Mouse (Mus musculus) CH12.LX (cell line): ENCODE data around the gene Dlg2. TPM values are rescaled to one million over a fixed set of nuclear protein-coding genes. Genes with fewer than 3 reads are reported as not detected.

Experiments
- DNase-seq: peaks from one replicate; pipeline ENCODE4 v3.0.0-alpha.2; 2013; ENCODE audit errors: extremely low read depth
- H3K27ac ChIP-seq: 2 replicates; pipeline ENCODE4 v1.5.1; 2012; ENCODE audit warnings: low read depth, mild to moderate bottlenecking, control low read depth, moderate library complexity; ENCODE audit not compliant: insufficient read depth
- H3K27me3 ChIP-seq: replicated peaks from 2 replicates; pipeline ENCODE3; 2012; ENCODE audit warnings: inconsistent platforms
- H3K36me3 ChIP-seq, 2 experiments: replicated peaks in 1 of 2; 2 replicates each; pipeline versions ENCODE3 to v1.6.1; 2012; ENCODE audit warnings: inconsistent platforms in 1 of 2, low read length in 1 of 2, mild to moderate bottlenecking in 1 of 2, mixed read lengths in 1 of 2, moderate library complexity in 1 of 2; ENCODE audit not compliant: control insufficient read depth in 1 of 2, insufficient read depth in 1 of 2
- H3K4me1 ChIP-seq, 2 experiments: 2 replicates each; pipeline ENCODE4 v1.6.1; 2012; ENCODE audit warnings: inconsistent platforms in 1 of 2, moderate library complexity in 1 of 2; ENCODE audit not compliant: insufficient read depth in 2 of 2, control insufficient read depth in 1 of 2
- H3K4me2 ChIP-seq: 2 replicates; pipeline ENCODE4 v1.6.1; 2012; ENCODE audit warnings: low read depth, mild to moderate bottlenecking, control low read depth; ENCODE audit not compliant: poor library complexity, insufficient read depth, severe bottlenecking
- H3K4me3 ChIP-seq, 3 experiments: fragments of 150-350 bp in 1 of 3; sonication (generic) in 1 of 3; replicated peaks in 1 of 3; 2 replicates each; pipeline versions ENCODE3 to v1.5.1; 2011 to 2012; ENCODE audit warnings: low read depth in 2 of 3, low read length in 2 of 3, mild to moderate bottlenecking in 2 of 3, moderate library complexity in 2 of 3, control low read depth in 1 of 3, improper control_type of control experiment in 1 of 3, inconsistent platforms in 1 of 3, mixed read lengths in 1 of 3; ENCODE audit not compliant: poor library complexity in 1 of 3
- H3K79me2 ChIP-seq: replicated peaks from 2 replicates; pipeline ENCODE4 v1.6.1; 2012; ENCODE audit warnings: mild to moderate bottlenecking, moderate library complexity; ENCODE audit not compliant: control insufficient read depth, poor library complexity, insufficient read depth, severe bottlenecking; ENCODE audit errors: extremely low read depth
- H3K9ac ChIP-seq: 2 replicates; pipeline ENCODE4 v1.6.1; 2012; ENCODE audit warnings: low read depth, mild to moderate bottlenecking, control low read depth, moderate library complexity; ENCODE audit not compliant: insufficient read depth
- H3K9me3 ChIP-seq: replicated peaks from 2 replicates; pipeline ENCODE3; 2012; ENCODE audit warnings: low read length, inconsistent platforms, mixed read lengths
- CHD1 ChIP-seq: IDR thresholded peaks from 2 replicates; pipeline ENCODE4 v1.6.1; 2012; ENCODE audit warnings: low read depth, low read length, improper control_type of control experiment, inconsistent platforms
- CTCF ChIP-seq, 2 experiments: IDR thresholded peaks in 1 of 2; conservative IDR thresholded peaks in 1 of 2; 2 replicates each; pipeline ENCODE4 v1.5.1; 2011 to 2012; ENCODE audit warnings: low read depth in 2 of 2, low read length in 2 of 2, improper control_type of control experiment in 1 of 2, inconsistent platforms in 1 of 2, mild to moderate bottlenecking in 1 of 2, moderate library complexity in 1 of 2
- E2F4 ChIP-seq: IDR thresholded peaks from 2 replicates; pipeline ENCODE4 v1.6.1; 2011; ENCODE audit warnings: low read depth, low read length, improper control_type of control experiment; ENCODE audit not compliant: insufficient replicate concordance
- ELF1 ChIP-seq: IDR thresholded peaks from 2 replicates; pipeline ENCODE4 v1.6.1; 2014; ENCODE audit warnings: low read depth, mild to moderate bottlenecking, inconsistent platforms, low read length, improper control_type of control experiment
- EP300 ChIP-seq: IDR thresholded peaks from 2 replicates; pipeline ENCODE4 v1.6.1; 2011; ENCODE audit warnings: low read length, improper control_type of control experiment
- IRF4 ChIP-seq: IDR thresholded peaks from 2 replicates; pipeline ENCODE4 v1.6.1; 2014; ENCODE audit warnings: low read depth, mild to moderate bottlenecking, inconsistent platforms, low read length, improper control_type of control experiment
- KAT2A ChIP-seq: IDR thresholded peaks from 2 replicates; pipeline ENCODE4 v1.6.1; 2012; ENCODE audit warnings: low read length, improper control_type of control experiment, inconsistent platforms; ENCODE audit not compliant: insufficient replicate concordance
- MAFK ChIP-seq: IDR thresholded peaks from 2 replicates; pipeline ENCODE4 v1.6.1; 2011; ENCODE audit warnings: low read length, improper control_type of control experiment; ENCODE audit not compliant: insufficient replicate concordance
- MAZ ChIP-seq: IDR thresholded peaks from 2 replicates; pipeline ENCODE4 v1.6.1; 2012; ENCODE audit warnings: low read depth, mild to moderate bottlenecking, inconsistent platforms, low read length, improper control_type of control experiment, moderate library complexity
- MYC ChIP-seq: IDR thresholded peaks from 2 replicates; pipeline ENCODE4 v1.6.1; 2011; ENCODE audit warnings: low read depth, mild to moderate bottlenecking, improper control_type of control experiment, low read length
- POLR2AphosphoS2 ChIP-seq: IDR thresholded peaks from 2 replicates; pipeline ENCODE4 v1.6.1; 2011; ENCODE audit warnings: low read depth, low read length, improper control_type of control experiment
- RAD21 ChIP-seq: IDR thresholded peaks from 2 replicates; pipeline ENCODE4 v1.6.1; 2011; ENCODE audit warnings: low read depth, mild to moderate bottlenecking, low read length, improper control_type of control experiment, moderate library complexity
- TBP ChIP-seq: conservative IDR thresholded peaks from 2 replicates; pipeline ENCODE4 v1.6.1; 2011; ENCODE audit warnings: low read depth, low read length, improper control_type of control experiment
- TCF12 ChIP-seq: IDR thresholded peaks from 2 replicates; pipeline ENCODE4 v1.6.1; 2014; ENCODE audit warnings: low read depth, mild to moderate bottlenecking, inconsistent platforms, low read length, improper control_type of control experiment
- UBTF ChIP-seq: IDR thresholded peaks from 2 replicates; pipeline ENCODE4 v1.6.1; 2012; ENCODE audit warnings: low read depth, mild to moderate bottlenecking, inconsistent platforms, low read length, improper control_type of control experiment, moderate library complexity
- ZNF384 ChIP-seq: IDR thresholded peaks from 2 replicates; pipeline ENCODE4 v1.6.1; 2012; ENCODE audit warnings: low read depth, low read length, improper control_type of control experiment, inconsistent platforms
- dilution Hi-C: fragments of 300-500 bp; cut with MboI; formaldehyde crosslinking; loops from 2 replicates; pipeline ENCODE4 v1.14.3; 2020; ENCODE audit warnings: low sequenced_read_pairs; ENCODE audit not compliant: extremely low pct_unique_long_range_greater_than_20kb, extremely low pct_ligation_motif_present
- in situ Hi-C: fragments of 300-500 bp; cut with MboI; formaldehyde crosslinking; loops from 3 replicates; pipeline ENCODE4 v1.14.3; 2019; ENCODE audit warnings: low sequenced_read_pairs, low pct_ligation_motif_present, low pct_unique_long_range_greater_than_20kb, mixed read lengths
- polyA plus RNA-seq: library from polyadenylated mRNA; unstranded; fragments of >175 nt; gene quantifications from 2 replicates; pipeline ENCODE4 v1.2.1, GENCODE M21; 2012; ENCODE audit warnings: low read depth; ENCODE audit not compliant: insufficient read length
- total RNA-seq, 2 experiments: library from RNA; depleted of rRNA; stranded (reverse); fragments of 300-350 nt in 1 of 2; fragments of >200 nt in 1 of 2; gene quantifications; 2 replicates each; pipeline ENCODE4 v1.2.3; 2012 to 2014

Gene Dlg2
- total and polyA plus RNA-seq, 3 experiments = 0.36 TPM; not detected in 2

GRCm38 (mm10) chr7:91493234-91493633 is 1016.8 kb downstream of the Dlg2 start:
- no peaks in the 10 kb centered on the region for H3K79me2 ChIP-seq
- TF ChIP-seq ELF1 = no peak
- no peak for TF ChIP-seq POLR2AphosphoS2
- no peak for TF ChIP-seq IRF4
- TF ChIP-seq RAD21 = no peak
- no peak for TF ChIP-seq TBP
- no peak for TF ChIP-seq E2F4
- TF ChIP-seq ZNF384 = no peak
- TF ChIP-seq KAT2A = no peak
- TF ChIP-seq MAZ = no peak
- TF ChIP-seq CTCF (conservative IDR thresholded peaks at IDR 0.05 in 1 of 2, IDR thresholded peaks at IDR 0.05 in 1 of 2; ENCODE audit: low read depth in 2 of 2, low read length in 2 of 2) = no peak
- TF ChIP-seq CHD1 = no peak
- TF ChIP-seq MAFK = no peak
- TF ChIP-seq, all 38 proteins: peak for 0
- Histone ChIP-seq H3K27me3 (no peaks in the 10 kb centered on the region), H3K4me2 (no peak overlapping the region), H3K4me1 (no peaks in the 10 kb centered on the region), H3K4me3 (no peak overlapping the region), H3K27ac (no peak overlapping the region), H3K9ac (no peak overlapping the region), H3K9me3 (no peaks in the 10 kb centered on the region), H3K36me3 (no peaks in the 10 kb centered on the region)
- dilution Hi-C loops = no loop called here
- in situ Hi-C loops = loop anchor here (25.0 kb wide), 1 partner anchor 94 kb away; no protein-coding TSS in a partner anchor
- no peak for DNase-seq

GRCm38 (mm10) chr7:91495526-91495925 is 1019.1 kb downstream of the Dlg2 start:
- H3K79me2 ChIP-seq = no peaks in the 10 kb centered on the region
- no peaks in the 10 kb centered on the region for H3K4me1 ChIP-seq
- DNase-seq = no peak
- TF ChIP-seq MYC (no peak), EP300 (no peak), UBTF (no peak), CTCF (conservative IDR thresholded peaks at IDR 0.05 in 1 of 2, IDR thresholded peaks at IDR 0.05 in 1 of 2; ENCODE audit: low read depth in 2 of 2, low read length in 2 of 2) (no peak), IRF4 (no peak), TCF12 (no peak)
- dilution Hi-C loops = no loop called here
- H3K9me3 ChIP-seq = no peaks in the 10 kb centered on the region
- no peak overlapping the region for H3K27ac ChIP-seq
- H3K4me3 ChIP-seq = no peak overlapping the region
- H3K9ac ChIP-seq = no peak overlapping the region
- no peak overlapping the region for H3K4me2 ChIP-seq
- in situ Hi-C loops = loop anchor here (25.0 kb wide), 1 partner anchor 92 kb away; no protein-coding TSS in a partner anchor
- no peaks in the 10 kb centered on the region for H3K36me3 ChIP-seq
- no peaks in the 10 kb centered on the region for H3K27me3 ChIP-seq
